Mouse (Mus musculus) intestine, postnatal 0 days (tissue): ENCODE measurements around the gene Tph2. TPM values are rescaled to one million over a fixed set of nuclear protein-coding genes. Genes with fewer than 3 reads are reported as not detected.

ENCODE experiments used
- ATAC-seq: fragments of 200-750 bp; cut with Nextera tagmentation; 2 replicates; pipeline ENCODE4 v1.8.0; 2017; ENCODE audit warnings: mild to moderate bottlenecking, moderate TSS enrichment, moderate library complexity
- H3K27ac ChIP-seq: fragments of 300-500 bp; sonication (generic); 2 replicates; pipeline ENCODE4 v1.5.1; 2014; ENCODE audit warnings: mild to moderate bottlenecking, low read depth, low read length, moderate library complexity
- H3K27me3 ChIP-seq: fragments of 300-500 bp; sonication (generic); replicated peaks from 2 replicates; pipeline ENCODE4 v1.6.1; 2014; ENCODE audit warnings: low read length, mixed read lengths; ENCODE audit not compliant: control insufficient read depth, insufficient read depth
- H3K36me3 ChIP-seq: fragments of 300-500 bp; sonication (generic); 2 replicates; pipeline ENCODE4 v1.6.1; 2014; ENCODE audit warnings: mild to moderate bottlenecking, moderate library complexity; ENCODE audit not compliant: control insufficient read depth, insufficient read depth
- H3K4me1 ChIP-seq: fragments of 300-500 bp; sonication (generic); replicated peaks from 2 replicates; pipeline ENCODE4 v1.6.1; 2014; ENCODE audit warnings: antibody characterized with exemption, low read length, mixed read lengths; ENCODE audit not compliant: control insufficient read depth, insufficient read depth
- H3K4me2 ChIP-seq: fragments of 300-500 bp; sonication (generic); replicated peaks from 2 replicates; pipeline ENCODE4 v1.6.1; 2014; ENCODE audit warnings: low read depth, mild to moderate bottlenecking, moderate library complexity
- H3K4me3 ChIP-seq: fragments of 300-500 bp; sonication (generic); 2 replicates; pipeline ENCODE4 v1.5.1; 2014; ENCODE audit warnings: low read depth, low read length
- H3K9ac ChIP-seq: fragments of 300-500 bp; sonication (generic); 2 replicates; pipeline ENCODE4 v1.6.1; 2014; ENCODE audit warnings: mild to moderate bottlenecking, low read depth, low read length
- H3K9me3 ChIP-seq: fragments of 300-500 bp; sonication (generic); 2 replicates; pipeline ENCODE4 v1.6.1; 2016; ENCODE audit warnings: mixed run types; ENCODE audit not compliant: control insufficient read depth
- CTCF ChIP-seq: sonication (generic); IDR thresholded peaks from 2 replicates; pipeline ENCODE4 v1.5.1; 2016; ENCODE audit warnings: low read depth, mild to moderate bottlenecking, control low read depth, antibody characterized with exemption, moderate library complexity
- WGBS: fragments of 180-500 bp; shearing (Covaris S2); extraction: QIAGEN DNeasy Blood & Tissue Kit; methylation state at CpG from one replicate; pipeline ENCODE4 v1.1.7; 2014; 5-methylcytosine and 5-hydroxymethylcytosine counted together
- polyA plus RNA-seq: library from polyadenylated mRNA; unstranded; fragments of >200 nt; fragmentation: Nextera tagmentation; extraction: Ambion mirVana; gene quantifications from 2 replicates; pipeline ENCODE4 v1.2.1, GENCODE M21; 2015

Gene Tph2
- not detected in 2 replicates for polyA plus RNA-seq

DNA sequence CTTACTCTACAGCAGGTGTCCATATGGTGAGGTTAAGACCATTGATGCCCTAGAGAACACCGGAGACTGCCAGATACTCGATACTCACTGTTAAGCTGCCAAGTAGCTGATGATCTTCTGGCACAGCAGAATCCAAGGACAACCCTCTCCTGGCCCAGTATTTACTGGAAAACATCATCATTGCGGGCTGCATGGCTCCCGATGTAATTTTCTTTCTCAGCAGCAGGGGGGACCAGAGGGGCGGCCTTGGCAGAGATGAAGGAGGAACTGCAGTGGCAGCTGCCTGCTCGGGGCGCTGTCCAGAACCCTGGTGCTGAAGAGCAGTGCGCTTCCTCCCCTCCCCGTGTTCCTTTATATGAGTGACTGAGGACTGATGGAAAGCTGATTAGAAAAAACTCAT lies at the start of gene Tph2:
TSS of gene Tph2 (minus strand) at position 326 of the 400 bp plus-strand sequence.
- 4% methylated on average over 9 of the region's 9 CpGs for WGBS
- peak; percentile 59 for ATAC-seq
- no peak within 1 kb of the TSS for H3K9ac ChIP-seq
- H3K36me3 ChIP-seq = no peaks in the 10 kb centered on the region
- H3K4me2 ChIP-seq = no peak within 1 kb of the TSS
- H3K4me3 ChIP-seq = no peak within 1 kb of the TSS
- TF ChIP-seq CTCF = peak; percentile 91
- no peaks in the 10 kb centered on the region for H3K4me1 ChIP-seq
- H3K9me3 ChIP-seq = no peaks in the 10 kb centered on the region
- H3K27me3 ChIP-seq = no peaks in the 10 kb centered on the region
- H3K27ac ChIP-seq = no peak within 1 kb of the TSS

GRCm38 (mm10) chr10:115233798-115234197 lies 49.0 kb upstream of the Tph2 start:
- Histone ChIP-seq H3K27me3 (no peaks in the 10 kb centered on the region), H3K9me3 (no peaks in the 10 kb centered on the region), H3K4me1 (no peaks in the 10 kb centered on the region), H3K36me3 (peaks cover 45% of the 10 kb centered on the region), H3K4me3 (no peak overlapping the region), H3K27ac (no peak overlapping the region), H3K9ac (no peak overlapping the region), H3K4me2 (no peak overlapping the region)
- WGBS = 80% methylated on average over 3 of the region's 3 CpGs
- no peak for ATAC-seq
- TF ChIP-seq CTCF = no peak

DNA sequence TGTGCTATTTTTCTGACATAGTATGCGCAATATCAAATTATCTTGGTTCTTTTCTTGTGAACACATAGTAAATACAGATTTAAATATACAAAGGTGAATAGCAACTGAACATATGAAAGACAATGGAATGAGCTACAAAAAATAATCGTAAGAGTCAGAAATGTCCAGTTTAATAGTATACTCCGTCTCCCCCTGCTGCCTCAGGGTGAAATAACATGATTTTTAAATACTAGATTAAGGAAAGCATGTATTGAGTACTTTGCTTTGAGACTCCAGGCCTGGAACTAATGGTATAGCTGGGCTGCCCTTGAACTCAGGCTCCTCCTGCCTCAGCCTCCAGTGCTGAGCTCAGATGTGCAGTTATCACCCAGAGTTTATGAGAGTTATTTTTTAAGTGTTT lies 47.7 kb upstream of the Tph2 start:
- Histone ChIP-seq H3K36me3 (peaks cover 42% of the 10 kb centered on the region), H3K4me1 (no peaks in the 10 kb centered on the region), H3K27me3 (no peaks in the 10 kb centered on the region), H3K4me2 (no peak overlapping the region), H3K9me3 (no peaks in the 10 kb centered on the region), H3K27ac (no peak overlapping the region), H3K9ac (no peak overlapping the region), H3K4me3 (no peak overlapping the region)
- TF ChIP-seq CTCF = peak; percentile 36
- WGBS = 87% methylated on average over 3 of the region's 3 CpGs
- ATAC-seq = no peak

DNA sequence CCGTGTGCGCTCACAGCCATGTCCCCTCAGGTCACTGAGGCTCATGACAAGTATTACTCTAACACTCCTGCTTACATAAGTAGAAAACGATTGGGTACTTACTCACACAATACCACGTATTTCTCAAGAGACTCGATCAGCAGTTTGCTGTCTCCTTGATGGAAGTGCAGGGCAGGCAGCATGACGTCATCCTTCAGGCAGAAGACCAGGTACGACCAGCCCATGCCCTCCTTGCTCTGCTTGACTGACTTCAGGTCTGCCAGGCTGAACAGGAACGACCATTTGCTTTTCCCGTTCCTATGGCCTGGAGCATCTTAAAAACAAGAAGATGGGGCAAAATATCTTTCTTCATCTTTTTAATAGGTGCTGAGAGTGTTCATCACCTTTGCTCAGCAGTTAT lies 44.2 kb upstream of the Tph2 start:
- TF ChIP-seq CTCF = no peak
- H3K27ac ChIP-seq = no peak overlapping the region

GRCm38 (mm10) chr10:115226586-115226985 lies 41.8 kb upstream of the Tph2 start:
- no peaks in the 10 kb centered on the region for H3K9me3 ChIP-seq
- H3K36me3 ChIP-seq = peaks cover 28% of the 10 kb centered on the region; the same call in 1 of the 2 replicates
- 88% methylated on average over 7 of the region's 7 CpGs for WGBS
- TF ChIP-seq CTCF = no peak
- H3K27me3 ChIP-seq = no peaks in the 10 kb centered on the region
- no peak overlapping the region for H3K4me2 ChIP-seq
- no peak for ATAC-seq
- no peaks in the 10 kb centered on the region for H3K4me1 ChIP-seq
- H3K4me3 ChIP-seq = no peak overlapping the region
- no peak overlapping the region for H3K27ac ChIP-seq
- no peak overlapping the region for H3K9ac ChIP-seq

More for the DNA sequence above, 44.2 kb upstream of the Tph2 start:
- no peak overlapping the region for H3K4me3 ChIP-seq
- H3K36me3 ChIP-seq = peaks cover 41% of the 10 kb centered on the region
- no peak overlapping the region for H3K9ac ChIP-seq
- no peaks in the 10 kb centered on the region for H3K9me3 ChIP-seq
- no peaks in the 10 kb centered on the region for H3K27me3 ChIP-seq
- H3K4me1 ChIP-seq = no peaks in the 10 kb centered on the region
- H3K4me2 ChIP-seq = no peak overlapping the region
- no peak for ATAC-seq
- 80% methylated on average over 9 of the region's 9 CpGs for WGBS

GRCm38 (mm10) chr10:115223845-115224244 lies 39.0 kb upstream of the Tph2 start:
- Histone ChIP-seq H3K4me2 (no peak overlapping the region), H3K9me3 (no peaks in the 10 kb centered on the region), H3K36me3 (peaks cover 40% of the 10 kb centered on the region; the same call in 1 of the 2 replicates), H3K27me3 (no peaks in the 10 kb centered on the region), H3K27ac (no peak overlapping the region), H3K4me1 (no peaks in the 10 kb centered on the region), H3K9ac (no peak overlapping the region), H3K4me3 (no peak overlapping the region)
- WGBS = 91% methylated on average over 3 of the region's 3 CpGs
- TF ChIP-seq CTCF = no peak
- no peak for ATAC-seq

DNA sequence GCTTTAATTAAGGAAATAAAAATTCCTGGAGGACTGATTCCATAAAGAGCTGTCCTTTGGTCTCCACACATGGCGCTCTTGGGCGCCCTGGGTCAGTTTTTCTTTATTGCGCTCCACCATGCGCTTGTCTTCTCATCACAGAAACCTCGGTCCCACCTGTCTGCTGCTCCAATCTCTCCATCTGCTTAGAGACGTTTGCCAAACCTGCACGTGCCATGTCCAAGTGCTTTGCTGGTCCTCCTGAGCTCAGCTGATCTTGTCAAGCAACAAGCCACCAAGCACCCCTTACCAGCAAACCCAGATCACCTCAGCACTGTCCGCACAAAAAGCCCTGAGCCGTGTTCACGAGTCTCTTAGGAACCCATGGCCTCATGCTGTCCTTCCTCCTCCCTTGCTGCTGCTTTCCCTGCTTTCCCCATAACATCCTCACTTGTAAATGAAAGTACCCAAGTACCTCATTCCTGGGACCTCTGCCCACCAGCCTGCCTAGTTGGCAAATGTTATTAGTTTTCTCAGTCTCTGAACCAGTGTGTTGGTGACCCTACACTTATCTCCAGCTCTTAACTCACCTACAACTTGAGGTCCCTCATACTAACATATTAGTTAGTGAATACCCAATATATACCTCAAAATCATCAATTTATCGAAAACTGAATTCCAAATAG lies 28.2 kb upstream of the Tph2 start:
- H3K9ac ChIP-seq = no peak overlapping the region
- H3K9me3 ChIP-seq = no peaks in the 10 kb centered on the region
- no peaks in the 10 kb centered on the region for H3K4me1 ChIP-seq
- no peak overlapping the region for H3K27ac ChIP-seq
- peaks cover 67% of the 10 kb centered on the region for H3K36me3 ChIP-seq
- H3K4me2 ChIP-seq = no peak overlapping the region
- WGBS = 94% methylated on average over 11 of the region's 11 CpGs
- no peaks in the 10 kb centered on the region for H3K27me3 ChIP-seq
- ATAC-seq = no peak
- TF ChIP-seq CTCF = no peak
- H3K4me3 ChIP-seq = no peak overlapping the region
